Mouse (Mus musculus) liver, postnatal 0 days (tissue): ENCODE results near the gene Rack1.

Experiments
- CTCF ChIP-seq: sonication (generic); IDR thresholded peaks from 2 replicates; pipeline ENCODE4 v1.5.1; 2016; ENCODE audit warnings: antibody characterized with exemption, low read depth
- EP300 ChIP-seq: IDR thresholded peaks from 2 replicates; pipeline ENCODE4 v1.6.1; 2016; ENCODE audit warnings: antibody characterized with exemption, low read depth, mild to moderate bottlenecking

- TF ChIP-seq CTCF = no peak
- no peak for TF ChIP-seq EP300
Observed at GRCm38 (mm10) chr11:48838181-48838797, 38.2 kb downstream of the Rack1 start.
